ENCODE assay signal across 12 mouse cellular contexts in genomic region chr13:71960277-71960672, GRCm38 (mm10). TPM values are rescaled to one million over a fixed set of nuclear protein-coding genes. Genes with fewer than 3 reads are reported as not detected.
DNase-seq lines count a peak whose midpoint lies in the region; ATAC-seq lines count a peak whose summit lies in the region.
"Had no signal": no experiment of that assay in that cellular context is flagged by ENCODE, and none has a peak within 500 bp of the region (broad histone marks: within the 10 kb centered on the region; RNA-seq: fewer than 3 reads in every experiment).

No protein-coding gene starts in this region.

- no peak overlapping the region for H3K9ac ChIP-seq in forebrain, embryonic 14.5 days (ENCODE audit: low read length)
- H3K9ac ChIP-seq in forebrain, embryonic 16.5 days (replicated peaks; ENCODE audit: low read depth, low read length): no peak overlapping the region
- peak overlapping the region; percentile 50 for H3K9ac ChIP-seq in lung, embryonic 15.5 days
- H3K9ac ChIP-seq: liver, embryonic 13.5 days had no signal

- H3K9me3 ChIP-seq in forebrain, embryonic 14.5 days (replicated peaks; ENCODE audit: control insufficient read depth, low read length): no peaks in the 10 kb centered on the region
- no peaks in the 10 kb centered on the region for H3K9me3 ChIP-seq in forebrain, embryonic 16.5 days (ENCODE audit: control insufficient read depth, low read length)
- H3K9me3 ChIP-seq in lung, embryonic 15.5 days: no peaks in the 10 kb centered on the region
- H3K9me3 ChIP-seq: liver, embryonic 13.5 days had no signal

- no peaks in the 10 kb centered on the region for H3K36me3 ChIP-seq in forebrain, embryonic 14.5 days (ENCODE audit: control insufficient read depth, insufficient read depth, low read length)
- H3K36me3 ChIP-seq in forebrain, embryonic 16.5 days (ENCODE audit: control insufficient read depth, insufficient read depth): no peaks in the 10 kb centered on the region
- no peaks in the 10 kb centered on the region for H3K36me3 ChIP-seq in lung, embryonic 15.5 days
- H3K36me3 ChIP-seq: liver, embryonic 13.5 days had no signal

- no peak for DNase-seq in forebrain, embryonic 14.5 days (ENCODE audit: low spot score)
- no peak for DNase-seq in lung, adult 18-20 months
- peak; percentile 17 for DNase-seq in lung, postnatal 14 days
- peak; percentile 5 for DNase-seq in retina, postnatal 1 day
- no peak for DNase-seq in gastrocnemius, postnatal 4 days (ENCODE audit: low spot score in 2 of 2)
- no peak for DNase-seq in urinary bladder, postnatal 14 days (ENCODE audit: low spot score)
- DNase-seq: kidney, adult 8-10 months; liver, embryonic 13.5 days had no signal

- peaks cover 91% of the 10 kb centered on the region for H3K27me3 ChIP-seq in forebrain, embryonic 14.5 days (replicated peaks; ENCODE audit: control insufficient read depth, insufficient read depth, low read length)
- H3K27me3 ChIP-seq in forebrain, embryonic 16.5 days (replicated peaks; ENCODE audit: control insufficient read depth, insufficient read depth, low read length): peaks cover 73% of the 10 kb centered on the region
- peaks cover 98% of the 10 kb centered on the region for H3K27me3 ChIP-seq in lung, embryonic 15.5 days

- 2% methylated on average over 9 of the region's 9 CpGs for WGBS in forebrain, embryonic 14.5 days
- WGBS in forebrain, embryonic 16.5 days: under 1% methylated on average over 9 of the region's 9 CpGs
- WGBS in lung, embryonic 15.5 days: under 1% methylated on average over 9 of the region's 9 CpGs

- H3K27ac ChIP-seq in forebrain, embryonic 14.5 days (ENCODE audit: low read depth, low read length): no peak overlapping the region
- no peak overlapping the region for H3K27ac ChIP-seq in forebrain, embryonic 16.5 days (ENCODE audit: low read length)
- H3K27ac ChIP-seq in lung, embryonic 15.5 days: peak overlapping the region; percentile 59
- H3K27ac ChIP-seq: liver, embryonic 13.5 days had no signal

- peaks cover 2% of the 10 kb centered on the region; the same call in 1 of the 2 replicates for H3K4me1 ChIP-seq in forebrain, embryonic 14.5 days (ENCODE audit: control insufficient read depth, insufficient read depth, low read length)
- H3K4me1 ChIP-seq in forebrain, embryonic 16.5 days (replicated peaks; ENCODE audit: control insufficient read depth, insufficient read depth, low read length): peaks cover 18% of the 10 kb centered on the region
- 0 out of 2 replicates have a peak, but pooled peaks cover 13% of the 10 kb centered on the region for H3K4me1 ChIP-seq in lung, embryonic 15.5 days
- H3K4me1 ChIP-seq: liver, embryonic 13.5 days had no signal

- no peak for ATAC-seq in forebrain, embryonic 14.5 days
- no peak for ATAC-seq in forebrain, embryonic 16.5 days
- no peak for ATAC-seq in lung, embryonic 15.5 days (ENCODE audit: borderline replicate concordance, extremely low read depth, low FRiP score, low TSS enrichment)

- peak overlapping the region; percentile 28; the same call in 1 of the 2 replicates for H3K4me2 ChIP-seq in forebrain, embryonic 14.5 days (ENCODE audit: low read length)
- no peak overlapping the region for H3K4me2 ChIP-seq in forebrain, embryonic 16.5 days (ENCODE audit: low read length)
- H3K4me2 ChIP-seq in lung, embryonic 15.5 days: peak overlapping the region; percentile 53
- H3K4me2 ChIP-seq: liver, embryonic 13.5 days had no signal

- 0 out of 2 replicates have a peak overlapping the region, but pooled peaks have one; percentile 6 for H3K4me3 ChIP-seq in forebrain, embryonic 14.5 days (ENCODE audit: low read depth, low read length)
- H3K4me3 ChIP-seq in forebrain, embryonic 16.5 days (replicated peaks; ENCODE audit: low read length): no peak overlapping the region
- H3K4me3 ChIP-seq in lung, embryonic 15.5 days: peak overlapping the region; percentile 53
- H3K4me3 ChIP-seq: erythroblast, embryonic 14.5 days; liver, embryonic 13.5 days had no signal

RNA-seq across cellular contexts. Expression of gene Irx1, which starts 3.2 kb away (rescaled TPM):
- polyA plus RNA-seq in forebrain, embryonic 14.5 days (2014; fragmentation: Nextera tagmentation; extraction: Ambion mirVana): 0.32 and 0.62 TPM in 2 replicates
- 0.37 and 0.68 TPM in 2 replicates for polyA plus RNA-seq in forebrain, embryonic 16.5 days (2015; fragmentation: Nextera tagmentation; extraction: Ambion mirVana)
- 10.5 and 10.9 TPM in 2 replicates for polyA plus RNA-seq in lung, embryonic 15.5 days (2015; fragmentation: Nextera tagmentation; extraction: Ambion mirVana)
- not detected for total RNA-seq in gastrocnemius, postnatal 4 days (2021)
- polyA plus RNA-seq: erythroblast, embryonic 14.5 days; liver, embryonic 13.5 days; testis, adult 2 months had no signal

Comparison
In these comparisons a context has a peak if more than half of its experiments do, and no peak if none do; other contexts are left out.
1. DNase-seq: peak in lung, postnatal 14 days (single experiment) and retina, postnatal 1 day (single experiment); none in forebrain, embryonic 14.5 days (single experiment), lung, adult 18-20 months (0 of 2), gastrocnemius, postnatal 4 days (0 of 2) and urinary bladder, postnatal 14 days (single experiment).